Mouse (Mus musculus) CH12.LX (cell line): Measurements from ENCODE around the gene Notch3. TPM values are rescaled to one million over a fixed set of nuclear protein-coding genes. Genes with fewer than 3 reads are reported as not detected.

Experiments
- DNase-seq: peaks from one replicate; pipeline ENCODE4 v3.0.0-alpha.2; 2013; ENCODE audit errors: extremely low read depth
- H3K27ac ChIP-seq: 2 replicates; pipeline ENCODE4 v1.5.1; 2012; ENCODE audit warnings: low read depth, mild to moderate bottlenecking, control low read depth, moderate library complexity; ENCODE audit not compliant: insufficient read depth
- H3K27me3 ChIP-seq: replicated peaks from 2 replicates; pipeline ENCODE3; 2012; ENCODE audit warnings: inconsistent platforms
- H3K36me3 ChIP-seq, 2 experiments: replicated peaks in 1 of 2; 2 replicates each; pipeline versions ENCODE3 to v1.6.1; 2012; ENCODE audit warnings: inconsistent platforms in 1 of 2, low read length in 1 of 2, mild to moderate bottlenecking in 1 of 2, mixed read lengths in 1 of 2, moderate library complexity in 1 of 2; ENCODE audit not compliant: control insufficient read depth in 1 of 2, insufficient read depth in 1 of 2
- H3K4me1 ChIP-seq, 2 experiments: 2 replicates each; pipeline ENCODE4 v1.6.1; 2012; ENCODE audit warnings: inconsistent platforms in 1 of 2, moderate library complexity in 1 of 2; ENCODE audit not compliant: insufficient read depth in 2 of 2, control insufficient read depth in 1 of 2
- H3K4me2 ChIP-seq: 2 replicates; pipeline ENCODE4 v1.6.1; 2012; ENCODE audit warnings: low read depth, mild to moderate bottlenecking, control low read depth; ENCODE audit not compliant: poor library complexity, insufficient read depth, severe bottlenecking
- H3K4me3 ChIP-seq, 3 experiments: fragments of 150-350 bp in 1 of 3; sonication (generic) in 1 of 3; replicated peaks in 1 of 3; 2 replicates each; pipeline versions ENCODE3 to v1.5.1; 2011 to 2012; ENCODE audit warnings: low read depth in 2 of 3, low read length in 2 of 3, mild to moderate bottlenecking in 2 of 3, moderate library complexity in 2 of 3, control low read depth in 1 of 3, improper control_type of control experiment in 1 of 3, inconsistent platforms in 1 of 3, mixed read lengths in 1 of 3; ENCODE audit not compliant: poor library complexity in 1 of 3
- H3K79me2 ChIP-seq: replicated peaks from 2 replicates; pipeline ENCODE4 v1.6.1; 2012; ENCODE audit warnings: mild to moderate bottlenecking, moderate library complexity; ENCODE audit not compliant: control insufficient read depth, poor library complexity, insufficient read depth, severe bottlenecking; ENCODE audit errors: extremely low read depth
- H3K9ac ChIP-seq: 2 replicates; pipeline ENCODE4 v1.6.1; 2012; ENCODE audit warnings: low read depth, mild to moderate bottlenecking, control low read depth, moderate library complexity; ENCODE audit not compliant: insufficient read depth
- H3K9me3 ChIP-seq: replicated peaks from 2 replicates; pipeline ENCODE3; 2012; ENCODE audit warnings: low read length, inconsistent platforms, mixed read lengths
- BHLHE40 ChIP-seq: IDR thresholded peaks from 2 replicates; pipeline ENCODE4 v1.6.1; 2011; ENCODE audit warnings: mild to moderate bottlenecking, low read depth, low read length, improper control_type of control experiment
- CTCF ChIP-seq, 2 experiments: IDR thresholded peaks in 1 of 2; conservative IDR thresholded peaks in 1 of 2; 2 replicates each; pipeline ENCODE4 v1.5.1; 2011 to 2012; ENCODE audit warnings: low read depth in 2 of 2, low read length in 2 of 2, improper control_type of control experiment in 1 of 2, inconsistent platforms in 1 of 2, mild to moderate bottlenecking in 1 of 2, moderate library complexity in 1 of 2
- MAX ChIP-seq: IDR thresholded peaks from 2 replicates; pipeline ENCODE4 v1.6.1; 2011; ENCODE audit warnings: low read length, improper control_type of control experiment
- MYC ChIP-seq: IDR thresholded peaks from 2 replicates; pipeline ENCODE4 v1.6.1; 2011; ENCODE audit warnings: low read depth, mild to moderate bottlenecking, improper control_type of control experiment, low read length
- NELFE ChIP-seq: IDR thresholded peaks from 2 replicates; pipeline ENCODE4 v1.6.1; 2011; ENCODE audit warnings: low read depth, low read length, improper control_type of control experiment
- RAD21 ChIP-seq: IDR thresholded peaks from 2 replicates; pipeline ENCODE4 v1.6.1; 2011; ENCODE audit warnings: low read depth, mild to moderate bottlenecking, low read length, improper control_type of control experiment, moderate library complexity
- SIN3A ChIP-seq: IDR thresholded peaks from 2 replicates; pipeline ENCODE4 v1.6.1; 2012; ENCODE audit warnings: low read length, improper control_type of control experiment, inconsistent platforms
- SMC3 ChIP-seq: IDR thresholded peaks from 2 replicates; pipeline ENCODE4 v1.6.1; 2011; ENCODE audit warnings: low read depth, low read length, improper control_type of control experiment
- TCF12 ChIP-seq: IDR thresholded peaks from 2 replicates; pipeline ENCODE4 v1.6.1; 2014; ENCODE audit warnings: low read depth, mild to moderate bottlenecking, inconsistent platforms, low read length, improper control_type of control experiment
- ZMIZ1 ChIP-seq: IDR thresholded peaks from 2 replicates; pipeline ENCODE4 v1.6.1; 2012; ENCODE audit warnings: low read depth, mild to moderate bottlenecking, inconsistent platforms, low read length, improper control_type of control experiment
- dilution Hi-C: fragments of 300-500 bp; cut with MboI; formaldehyde crosslinking; loops from 2 replicates; pipeline ENCODE4 v1.14.3; 2020; ENCODE audit warnings: low sequenced_read_pairs; ENCODE audit not compliant: extremely low pct_unique_long_range_greater_than_20kb, extremely low pct_ligation_motif_present
- in situ Hi-C: fragments of 300-500 bp; cut with MboI; formaldehyde crosslinking; loops from 3 replicates; pipeline ENCODE4 v1.14.3; 2019; ENCODE audit warnings: low sequenced_read_pairs, low pct_ligation_motif_present, low pct_unique_long_range_greater_than_20kb, mixed read lengths
- polyA plus RNA-seq: library from polyadenylated mRNA; unstranded; fragments of >175 nt; gene quantifications from 2 replicates; pipeline ENCODE4 v1.2.1, GENCODE M21; 2012; ENCODE audit warnings: low read depth; ENCODE audit not compliant: insufficient read length
- total RNA-seq, 2 experiments: library from RNA; depleted of rRNA; stranded (reverse); fragments of 300-350 nt in 1 of 2; fragments of >200 nt in 1 of 2; gene quantifications; 2 replicates each; pipeline ENCODE4 v1.2.3; 2012 to 2014

Gene Notch3
- total and polyA plus RNA-seq, 3 experiments: 0.17 TPM; not detected in 2

- Histone ChIP-seq H3K4me2 (no peak overlapping the region), H3K27ac (no peak overlapping the region), H3K27me3 (no peaks in the 10 kb centered on the region), H3K36me3 (no peaks in the 10 kb centered on the region), H3K4me1 (peaks cover 0 to 14% of the 10 kb centered on the region in 2 experiments; a peak in 3 of 4 replicates), H3K9ac (no peak overlapping the region), H3K79me2 (no peaks in the 10 kb centered on the region), H3K9me3 (peaks cover 6% of the 10 kb centered on the region), H3K4me3 (no peak overlapping the region)
- DNase-seq: peak; percentile 60
- TF ChIP-seq SMC3 (peak; percentile 71), BHLHE40 (peak; percentile 31; the same call in 1 of the 2 replicates), SIN3A (no peak), ZMIZ1 (no peak), CTCF (conservative IDR thresholded peaks at IDR 0.05 in 1 of 2, IDR thresholded peaks at IDR 0.05 in 1 of 2; ENCODE audit: low read depth in 2 of 2, low read length in 2 of 2) (peak; percentile 36 to 71; a peak in 3 of 4 replicates), RAD21 (peak; percentile 57), MAX (no peak), NELFE (no peak), TCF12 (peak; percentile 67), MYC (no peak)
- in situ Hi-C loops: no loop called here
- dilution Hi-C loops: no loop called here
Measured at GRCm38 (mm10) chr17:32073359-32073758, 93.3 kb downstream of the Notch3 start.

Other genes starting within 250 kb of the Notch3 start
- gene Rrp1b, start 130.8 kb downstream of the Notch3 start, total RNA-seq (2012; rRNA removed): 76.7 and 99.1 TPM in 2 replicates
- gene Rrp1b, start 130.8 kb downstream of the Notch3 start, total RNA-seq (2014; rRNA removed): 60.9 and 72.4 TPM in 2 replicates
- gene Rrp1b, start 130.8 kb downstream of the Notch3 start, polyA plus RNA-seq: 149 and 151 TPM in 2 replicates
- 0.34 and 0.67 TPM in 2 replicates for gene Hsf2bp, start 130.5 kb downstream of the Notch3 start, total RNA-seq (2012; rRNA removed)
- 0.75 and 1.2 TPM in 2 replicates for gene Hsf2bp, start 130.5 kb downstream of the Notch3 start, total RNA-seq (2014; rRNA removed)
- gene Hsf2bp, start 130.5 kb downstream of the Notch3 start, polyA plus RNA-seq: 1.0 and 1.4 TPM in 2 replicates
- 0.21 and 0.30 TPM in 2 replicates for gene Ephx3, start 22.7 kb upstream of the Notch3 start, total RNA-seq (2012; rRNA removed)
- gene Ephx3, start 22.7 kb upstream of the Notch3 start, total RNA-seq (2014; rRNA removed): 0.31 TPM in 1 of 2 replicates, not detected in the other
- 0.20 and 0.24 TPM in 2 replicates for gene Ephx3, start 22.7 kb upstream of the Notch3 start, polyA plus RNA-seq
- gene Brd4, start 117.9 kb upstream of the Notch3 start, total RNA-seq (2012; rRNA removed): 17.5 and 19.1 TPM in 2 replicates
- gene Brd4, start 117.9 kb upstream of the Notch3 start, total RNA-seq (2014; rRNA removed): 4.8 and 6.3 TPM in 2 replicates
- gene Brd4, start 117.9 kb upstream of the Notch3 start, polyA plus RNA-seq: 68.1 and 68.5 TPM in 2 replicates
- 62.5 and 85.8 TPM in 2 replicates for gene Akap8, start 154.4 kb upstream of the Notch3 start, total RNA-seq (2012; rRNA removed)
- 75.2 and 80.2 TPM in 2 replicates for gene Akap8, start 154.4 kb upstream of the Notch3 start, total RNA-seq (2014; rRNA removed)
- 146 and 174 TPM in 2 replicates for gene Akap8, start 154.4 kb upstream of the Notch3 start, polyA plus RNA-seq
- gene Akap8l, start 183.8 kb upstream of the Notch3 start, total RNA-seq (2012; rRNA removed): 32.0 and 41.4 TPM in 2 replicates
- gene Akap8l, start 183.8 kb upstream of the Notch3 start, total RNA-seq (2014; rRNA removed): 29.6 and 30.1 TPM in 2 replicates
- 43.4 and 51.2 TPM in 2 replicates for gene Akap8l, start 183.8 kb upstream of the Notch3 start, polyA plus RNA-seq
- gene Wiz, start 222.6 kb upstream of the Notch3 start, total RNA-seq (2012; rRNA removed): 4.4 and 4.5 TPM in 2 replicates
- 1.0 and 1.2 TPM in 2 replicates for gene Wiz, start 222.6 kb upstream of the Notch3 start, total RNA-seq (2014; rRNA removed)
- 20.4 and 25.4 TPM in 2 replicates for gene Wiz, start 222.6 kb upstream of the Notch3 start, polyA plus RNA-seq
- 27.5 and 40.5 TPM in 2 replicates for gene Rasal3, start 236.7 kb upstream of the Notch3 start, total RNA-seq (2012; rRNA removed)
- 18.1 and 18.6 TPM in 2 replicates for gene Rasal3, start 236.7 kb upstream of the Notch3 start, total RNA-seq (2014; rRNA removed)
- gene Rasal3, start 236.7 kb upstream of the Notch3 start, polyA plus RNA-seq: 77.6 and 83.2 TPM in 2 replicates